Mouse (Mus musculus) hindbrain, embryonic 12.5 days (tissue): ENCODE measurements around the gene Dnase1l1. TPM values are rescaled to one million over a fixed set of nuclear protein-coding genes. Genes with fewer than 3 reads are reported as not detected.

ENCODE experiments used
- ATAC-seq: fragments of 200-750 bp; cut with Nextera tagmentation; 2 replicates; pipeline ENCODE4 v1.8.0; 2017; ENCODE audit warnings: moderate TSS enrichment; ENCODE audit not compliant: low FRiP score
- H3K27ac ChIP-seq: fragments of 300-500 bp; sonication (generic); 2 replicates; pipeline ENCODE4 v1.5.1; 2016; ENCODE audit warnings: mild to moderate bottlenecking
- H3K27me3 ChIP-seq: fragments of 300-500 bp; sonication (generic); 2 replicates; pipeline ENCODE4 v1.6.1; 2016; ENCODE audit warnings: mild to moderate bottlenecking
- H3K36me3 ChIP-seq: fragments of 300-500 bp; sonication (generic); 2 replicates; pipeline ENCODE4 v1.6.1; 2016; ENCODE audit warnings: mild to moderate bottlenecking
- H3K4me1 ChIP-seq: fragments of 300-500 bp; sonication (generic); 2 replicates; pipeline ENCODE4 v1.6.1; 2016
- H3K4me2 ChIP-seq: fragments of 300-500 bp; sonication (generic); replicated peaks from 2 replicates; pipeline ENCODE4 v1.6.1; 2016; ENCODE audit warnings: mild to moderate bottlenecking
- H3K4me3 ChIP-seq: fragments of 300-500 bp; sonication (generic); 2 replicates; pipeline ENCODE4 v1.5.1; 2016; ENCODE audit warnings: mild to moderate bottlenecking
- H3K9ac ChIP-seq: fragments of 300-500 bp; sonication (generic); 2 replicates; pipeline ENCODE4 v1.6.1; 2016; ENCODE audit warnings: mild to moderate bottlenecking, moderate library complexity
- H3K9me3 ChIP-seq: fragments of 300-500 bp; sonication (generic); replicated peaks from 2 replicates; pipeline ENCODE4 v1.6.1; 2016; ENCODE audit warnings: mild to moderate bottlenecking
- WGBS: fragments of 180-500 bp; shearing (Covaris S2); methylation state at CpG from one replicate; pipeline ENCODE4 v1.1.7; 2016; 5-methylcytosine and 5-hydroxymethylcytosine counted together
- polyA plus RNA-seq: library from polyadenylated mRNA; unstranded; fragments of >200 nt; fragmentation: Nextera tagmentation; extraction: Ambion mirVana; gene quantifications from 2 replicates; pipeline ENCODE4 v1.2.1, GENCODE M21; 2016

Dnase1l1 gene
- 6.3 and 6.5 TPM in 2 replicates for polyA plus RNA-seq

DNA sequence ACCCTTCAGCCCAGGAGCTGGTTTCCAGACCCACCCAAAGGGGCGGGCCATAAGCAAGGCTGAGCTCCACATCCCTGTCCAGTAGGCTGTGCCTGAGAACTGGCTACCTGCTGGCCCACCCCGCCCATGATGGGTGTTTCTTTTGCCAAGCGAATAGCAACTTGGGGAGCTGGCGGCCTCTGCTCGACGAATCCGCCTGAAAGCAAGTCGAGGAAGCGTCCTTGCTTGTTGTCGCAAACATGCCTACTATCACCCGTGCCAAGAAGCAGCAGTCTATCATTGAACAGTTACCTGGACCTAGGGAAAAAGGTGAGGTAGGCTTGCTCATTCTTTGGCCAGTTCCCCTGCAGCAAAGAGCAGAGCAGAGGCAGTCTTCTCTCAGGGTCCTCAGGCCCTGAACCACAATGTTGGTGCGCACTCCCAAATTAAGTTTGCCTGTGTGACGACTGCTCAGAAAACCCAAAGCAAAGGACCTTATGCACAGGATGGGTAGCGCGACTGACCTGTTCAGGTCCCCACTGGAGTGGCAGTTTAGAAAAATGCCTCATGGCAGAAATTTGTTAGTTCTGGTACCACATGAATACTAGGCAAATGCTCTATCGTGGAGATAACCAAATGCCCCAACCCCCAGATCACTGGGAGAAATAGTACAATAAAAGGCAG lies at the start of gene Dnase1l1, which contains the start of gene Taz:
Gene Dnase1l1 (minus strand): TSS at position 606 of the 663 bp plus-strand sequence.
Gene Taz (plus strand): TSS at position 181 of the 663 bp plus-strand sequence.
- peak; percentile 65 for ATAC-seq
- Histone ChIP-seq H3K4me2 (peak within 1 kb of the TSS; percentile 67), H3K4me1 (peaks cover 12% of the 10 kb centered on the region), H3K27me3 (no peaks in the 10 kb centered on the region), H3K9me3 (no peaks in the 10 kb centered on the region), H3K36me3 (no peaks in the 10 kb centered on the region), H3K4me3 (peak within 1 kb of the TSS; percentile 57), H3K27ac (peak within 1 kb of the TSS; percentile 70), H3K9ac (peak within 1 kb of the TSS; percentile 70)
- 19% methylated on average over 16 of the region's 16 CpGs for whole genome bisulfite sequencing

- ATAC-seq, result no peak
- WGBS, result 38% methylated on average over 2 of the region's 2 CpGs
- Histone ChIP-seq H3K27me3 (no peaks in the 10 kb centered on the region), H3K9ac (peak overlapping the region; percentile 64), H3K4me2 (peak overlapping the region; percentile 59), H3K36me3 (peaks cover 23% of the 10 kb centered on the region; the same call in 1 of the 2 replicates), H3K9me3 (no peaks in the 10 kb centered on the region), H3K4me3 (peak overlapping the region; percentile 53), H3K4me1 (peaks cover 31% of the 10 kb centered on the region), H3K27ac (peak overlapping the region; percentile 52)
These were observed 48.2 kb upstream of the Dnase1l1 start for GRCm38 (mm10) chrX:74330166-74330930.

DNA sequence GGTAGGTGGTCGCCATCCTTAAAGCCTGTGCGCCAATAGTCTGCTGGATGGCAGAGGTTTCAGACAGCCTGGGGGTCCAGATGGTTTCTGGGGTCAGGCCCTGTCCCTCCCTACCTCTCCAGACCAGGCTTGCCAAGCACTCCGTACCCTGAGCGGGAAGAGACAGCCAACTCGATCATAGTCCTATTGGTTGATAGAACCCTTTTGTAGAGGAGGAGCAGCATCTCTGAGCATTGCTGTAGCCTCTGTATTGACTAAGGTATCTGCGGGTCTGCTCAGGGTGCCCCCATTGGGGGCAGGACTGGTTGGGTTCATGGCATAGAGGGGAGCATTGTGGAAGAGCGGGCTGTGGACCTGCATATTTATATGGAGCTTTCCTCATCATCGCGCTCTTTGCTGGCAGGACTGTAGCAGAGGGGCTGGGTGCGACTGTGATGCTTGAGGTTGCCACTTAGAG lies 47.1 kb upstream of the Dnase1l1 start:
- peak overlapping the region; percentile 52 for H3K27ac ChIP-seq
- peak overlapping the region; percentile 59 for H3K4me2 ChIP-seq
- H3K9me3 ChIP-seq, result no peaks in the 10 kb centered on the region
- H3K9ac ChIP-seq, result peak overlapping the region; percentile 64
- peaks cover 21% of the 10 kb centered on the region; the same call in 1 of the 2 replicates for H3K36me3 ChIP-seq
- ATAC-seq, result peak; percentile 64
- 26% methylated on average over 9 of the region's 10 CpGs for WGBS
- peaks cover 31% of the 10 kb centered on the region for H3K4me1 ChIP-seq
- H3K4me3 ChIP-seq, result peak overlapping the region; percentile 53
- H3K27me3 ChIP-seq, result no peaks in the 10 kb centered on the region

- peak within 1 kb of the TSS; percentile 87 for H3K27ac ChIP-seq
- peaks cover 16% of the 10 kb centered on the region; the same call in 1 of the 2 replicates for H3K36me3 ChIP-seq
- peak; percentile 94 for ATAC-seq
- 16% methylated on average over 26 of the region's 30 CpGs for WGBS
- H3K9me3 ChIP-seq, result no peaks in the 10 kb centered on the region
- H3K4me3 ChIP-seq, result peak within 1 kb of the TSS; percentile 53
- H3K4me2 ChIP-seq, result peak within 1 kb of the TSS; percentile 59
- peaks cover 28% of the 10 kb centered on the region for H3K4me1 ChIP-seq
- peak within 1 kb of the TSS; percentile 64 for H3K9ac ChIP-seq
- H3K27me3 ChIP-seq, result no peaks in the 10 kb centered on the region
These were observed 46.6 kb upstream of the Dnase1l1 start, which contains the start of gene Plxna3 for GRCm38 (mm10) chrX:74328725-74329161. Plxna3 (plus strand) TSS chrX:74329066.

- H3K36me3 ChIP-seq, result peaks cover 32% of the 10 kb centered on the region
- H3K27ac ChIP-seq, result peak within 1 kb of the TSS; percentile 89
- 0 out of 2 replicates have a peak, but pooled peaks cover 3% of the 10 kb centered on the region for H3K9me3 ChIP-seq
- H3K4me1 ChIP-seq, result peaks cover 4% of the 10 kb centered on the region; the same call in 1 of the 2 replicates
- H3K27me3 ChIP-seq, result no peaks in the 10 kb centered on the region
- H3K9ac ChIP-seq, result peak within 1 kb of the TSS; percentile 76
- H3K4me3 ChIP-seq, result peak within 1 kb of the TSS; percentile 57
- WGBS, result 21% methylated on average over 51 of the region's 59 CpGs
- ATAC-seq, result peak; percentile 94
- peak within 1 kb of the TSS; percentile 68 for H3K4me2 ChIP-seq
These were observed 30.7 kb upstream of the Dnase1l1 start, which contains the start of gene Fam50a for GRCm38 (mm10) chrX:74312540-74313464. Fam50a (plus strand) TSS chrX:74313033.

GRCm38 (mm10) chrX:74304867-74305700 lies 22.9 kb upstream of the Dnase1l1 start, which contains the start of gene Gdi1:
Gdi1 (plus strand) TSS chrX:74304998.
- Histone ChIP-seq H3K27me3 (no peaks in the 10 kb centered on the region), H3K4me1 (peaks cover 9% of the 10 kb centered on the region), H3K4me3 (peak within 1 kb of the TSS; percentile 56), H3K4me2 (peak within 1 kb of the TSS; percentile 73), H3K9me3 (no peaks in the 10 kb centered on the region), H3K27ac (peak within 1 kb of the TSS; percentile 92), H3K9ac (peak within 1 kb of the TSS; percentile 74), H3K36me3 (peaks cover 60% of the 10 kb centered on the region)
- WGBS, result 15% methylated on average over 41 of the region's 41 CpGs
- ATAC-seq, result peak; percentile 80

GRCm38 (mm10) chrX:74299721-74300120 lies 17.6 kb upstream of the Dnase1l1 start:
- no peak overlapping the region for H3K9ac ChIP-seq
- no peak overlapping the region for H3K4me3 ChIP-seq
- no peak overlapping the region for H3K4me2 ChIP-seq
- H3K27ac ChIP-seq, result no peak overlapping the region
- 84% methylated on average over 3 of the region's 3 CpGs for WGBS
- H3K4me1 ChIP-seq, result peaks cover 3% of the 10 kb centered on the region; the same call in 1 of the 2 replicates
- no peak for ATAC-seq
- H3K9me3 ChIP-seq, result no peaks in the 10 kb centered on the region
- H3K27me3 ChIP-seq, result no peaks in the 10 kb centered on the region
- peaks cover 32% of the 10 kb centered on the region for H3K36me3 ChIP-seq

DNA sequence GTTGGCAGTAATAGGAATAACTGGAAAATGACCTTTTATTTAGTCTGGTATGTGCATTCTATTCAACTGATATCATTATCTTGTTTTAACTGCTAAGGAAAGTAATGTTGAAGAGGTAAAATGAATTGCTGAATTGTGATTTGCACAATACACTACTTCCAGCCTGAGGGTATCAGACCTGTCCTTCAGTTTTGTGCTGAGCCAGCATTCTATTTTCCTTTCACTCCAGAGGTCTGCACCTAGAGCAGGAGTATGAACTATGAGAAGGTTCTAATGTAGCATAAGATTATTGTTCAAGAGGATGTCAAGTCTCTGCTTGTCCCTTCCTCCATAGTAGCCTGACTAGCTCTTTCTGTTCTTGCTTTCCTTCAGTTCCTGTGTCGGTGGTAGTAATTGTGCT lies 16.2 kb upstream of the Dnase1l1 start:
- H3K36me3 ChIP-seq, result peaks cover 26% of the 10 kb centered on the region
- peaks cover 3% of the 10 kb centered on the region; the same call in 1 of the 2 replicates for H3K4me1 ChIP-seq
- no peak overlapping the region for H3K4me3 ChIP-seq
- WGBS, result 95% methylated on average over 1 of the region's 1 CpGs
- 0 out of 2 replicates have a peak overlapping the region, but pooled peaks have one; percentile 22 for H3K4me2 ChIP-seq
- no peaks in the 10 kb centered on the region for H3K27me3 ChIP-seq
- H3K9ac ChIP-seq, result no peak overlapping the region
- no peak for ATAC-seq
- no peaks in the 10 kb centered on the region for H3K9me3 ChIP-seq
- H3K27ac ChIP-seq, result no peak overlapping the region

DNA sequence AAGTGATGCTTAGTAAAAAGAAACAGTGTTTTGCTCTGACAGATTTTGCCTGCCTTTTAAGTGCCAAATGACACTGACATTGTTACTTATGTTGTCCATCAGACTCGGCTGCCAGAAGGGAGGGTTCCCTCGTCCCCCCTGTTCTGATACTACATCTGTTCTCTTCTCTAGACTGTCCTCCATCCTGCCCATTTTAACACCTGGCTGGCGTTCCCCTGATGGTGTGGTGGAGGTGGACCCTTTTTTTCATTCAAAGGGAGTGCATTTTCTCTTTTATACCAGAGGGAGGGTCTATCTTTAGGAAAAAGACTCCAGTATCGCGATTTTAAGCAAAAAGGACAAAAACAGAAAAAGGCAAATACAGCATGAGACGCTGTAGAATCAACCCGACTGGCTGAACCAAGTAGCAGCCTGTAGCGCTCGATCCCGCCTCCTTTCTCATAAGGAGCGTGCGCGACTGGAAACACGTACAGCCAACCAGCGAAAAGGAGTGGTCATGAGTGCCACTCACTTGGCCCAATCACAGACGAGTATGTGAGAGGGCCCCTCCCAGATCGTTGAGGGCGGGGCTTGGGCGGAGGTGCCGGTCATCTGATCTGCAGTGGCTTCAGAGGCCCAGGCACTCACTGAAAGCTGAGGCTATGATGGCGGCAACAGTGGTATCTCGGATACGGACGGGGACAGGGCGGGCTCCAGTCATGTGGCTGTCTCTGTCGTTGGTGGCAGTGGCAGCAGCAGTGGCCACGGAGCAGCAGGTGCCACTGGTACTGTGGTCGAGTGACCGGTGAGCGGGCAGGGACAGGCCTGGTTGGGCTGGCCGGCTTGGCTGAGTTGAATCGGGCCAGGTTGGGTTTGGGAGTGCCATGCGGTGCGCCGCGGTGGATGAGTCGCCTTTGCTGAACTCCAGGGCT lies 14.7 kb upstream of the Dnase1l1 start, which contains the start of gene Atp6ap1:
Gene Atp6ap1 (plus strand): TSS at position 560 of the 911 bp plus-strand sequence.
- WGBS, result 18% methylated on average over 37 of the region's 37 CpGs

DNA sequence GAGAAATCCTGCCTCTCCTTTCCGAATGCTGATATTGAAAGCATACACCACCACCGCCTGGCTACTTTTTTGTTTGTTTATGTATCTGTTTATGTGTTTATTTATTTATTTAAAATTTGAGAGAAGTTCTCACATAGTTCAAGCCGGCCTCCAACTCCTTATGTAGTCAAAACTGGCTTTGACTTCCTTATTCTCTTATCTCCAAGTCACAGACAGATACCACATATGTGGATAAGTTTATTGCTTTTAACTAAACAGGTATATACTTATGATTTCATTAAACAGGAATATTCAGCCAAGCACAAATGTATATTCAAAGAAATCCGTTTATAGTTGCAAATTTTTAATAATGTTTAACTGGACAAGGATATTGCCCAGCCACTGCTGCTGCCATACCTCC lies 11.3 kb upstream of the Dnase1l1 start:
- Histone ChIP-seq H3K4me1 (peaks cover 3% of the 10 kb centered on the region; the same call in 1 of the 2 replicates), H3K4me2 (no peak overlapping the region), H3K36me3 (0 out of 2 replicates have a peak, but pooled peaks cover 4% of the 10 kb centered on the region), H3K27ac (no peak overlapping the region), H3K9ac (no peak overlapping the region), H3K27me3 (no peaks in the 10 kb centered on the region), H3K4me3 (no peak overlapping the region), H3K9me3 (no peaks in the 10 kb centered on the region)
- ATAC-seq, result no peak
- WGBS, result 76% methylated on average over 4 of the region's 4 CpGs

More for the DNA sequence above, 14.7 kb upstream of the Dnase1l1 start, which contains the start of gene Atp6ap1:
- peak; percentile 99 for ATAC-seq
- Histone ChIP-seq H3K4me1 (peaks cover 3% of the 10 kb centered on the region; the same call in 1 of the 2 replicates), H3K9ac (peak within 1 kb of the TSS; percentile 73), H3K4me3 (peak within 1 kb of the TSS; percentile 58), H3K4me2 (peak within 1 kb of the TSS; percentile 63), H3K9me3 (no peaks in the 10 kb centered on the region), H3K36me3 (peaks cover 13% of the 10 kb centered on the region; the same call in 1 of the 2 replicates), H3K27me3 (no peaks in the 10 kb centered on the region), H3K27ac (peak within 1 kb of the TSS; percentile 75)
